Mouse (Mus musculus) CD4-positive naive resting alpha-beta T cell, adult 57 days (primary cell): ENCODE data around the gene Sdha. TPM values are rescaled to one million over a fixed set of nuclear protein-coding genes. Genes with fewer than 3 reads are reported as not detected.

ENCODE experiments used
- total RNA-seq: library from RNA; stranded (reverse); gene quantifications from one replicate; pipeline ENCODE4 v1.2.4, GENCODE M21; 2023

The Sdha gene
- 140 TPM for total RNA-seq

DNA sequence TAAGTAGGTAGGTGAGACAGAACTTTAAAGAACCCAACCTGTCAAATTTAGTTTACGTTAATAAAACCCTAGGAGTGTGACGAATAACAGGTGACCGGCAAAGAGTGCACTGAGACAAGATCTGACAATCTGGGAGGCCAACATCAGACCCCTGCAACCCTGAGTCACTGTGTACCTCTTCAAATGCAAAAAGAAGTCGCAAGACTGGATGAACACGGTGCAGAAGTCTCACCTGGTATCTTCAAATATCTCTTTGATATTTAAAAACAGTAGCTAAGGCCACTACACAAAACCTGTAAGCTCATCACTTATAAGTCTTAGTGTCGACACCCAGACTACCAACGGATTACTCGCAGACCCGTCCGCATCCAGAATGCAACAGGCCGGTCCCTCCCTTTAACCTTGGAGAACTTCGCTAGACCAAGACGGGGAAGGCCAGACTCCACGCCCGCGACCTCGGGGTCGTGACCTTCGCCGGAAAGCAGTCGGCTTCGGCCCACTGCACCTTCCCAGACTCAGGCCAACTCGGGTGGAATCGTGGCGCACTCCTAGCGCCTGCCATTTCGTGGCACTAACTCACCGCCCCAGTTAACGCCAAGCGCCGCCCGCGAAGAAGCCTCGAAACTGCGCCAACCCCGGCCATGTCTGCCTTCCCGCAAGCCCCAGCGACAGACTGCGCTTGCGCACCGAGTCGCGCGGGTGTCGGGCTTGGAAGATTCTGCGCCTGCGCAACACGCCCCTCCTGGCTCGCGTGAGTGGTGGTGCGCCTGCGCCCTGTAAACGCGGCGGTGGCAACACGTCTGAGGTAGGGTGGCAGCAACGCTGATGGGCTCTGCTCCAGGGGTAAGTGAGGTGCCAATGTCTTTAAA is at the start of gene Sdha, which contains the start of gene Ccdc127:
Gene Sdha, minus strand, starts transcription at position 715 of the 869 bp plus-strand sequence.
Gene Ccdc127, plus strand, starts transcription at position 744 of the 869 bp plus-strand sequence.

DNA sequence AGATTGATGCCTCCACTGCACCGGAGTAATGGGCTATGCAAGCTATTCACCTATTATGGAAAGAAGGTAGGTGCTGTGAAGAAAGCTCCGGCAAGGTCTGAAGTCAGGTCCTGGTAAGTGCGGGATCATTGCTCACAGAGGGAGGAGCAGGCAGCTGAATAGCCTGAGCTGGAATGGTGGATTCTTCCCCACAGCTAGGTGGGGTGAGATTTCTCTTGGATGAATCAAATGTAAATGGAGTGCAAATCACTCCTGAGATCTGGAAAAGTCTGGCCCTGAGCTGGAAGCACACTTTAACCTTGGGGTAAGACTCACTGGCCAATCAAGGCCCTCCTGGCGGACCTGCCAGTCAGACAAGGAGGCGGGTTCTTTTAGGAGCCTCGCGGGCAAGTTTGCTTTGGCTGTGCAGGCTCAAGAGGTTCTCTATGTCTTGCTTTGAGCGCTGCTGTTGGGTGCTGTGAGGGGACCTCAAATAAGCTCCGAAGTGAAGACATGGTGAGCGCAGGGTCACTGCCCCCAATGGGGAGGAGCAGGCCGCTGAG is 49.3 kb upstream of the Sdha start, which contains the start of gene Ftl1-ps1:
Gene Ftl1-ps1, plus strand, starts transcription at position 397 of the 542 bp plus-strand sequence.

GRCm38 (mm10) chr13:74390371-74390990 is 40.4 kb upstream of the Sdha start, which contains the start of gene Zfp72:
Zfp72 (minus strand) TSS chr13:74390836.

DNA sequence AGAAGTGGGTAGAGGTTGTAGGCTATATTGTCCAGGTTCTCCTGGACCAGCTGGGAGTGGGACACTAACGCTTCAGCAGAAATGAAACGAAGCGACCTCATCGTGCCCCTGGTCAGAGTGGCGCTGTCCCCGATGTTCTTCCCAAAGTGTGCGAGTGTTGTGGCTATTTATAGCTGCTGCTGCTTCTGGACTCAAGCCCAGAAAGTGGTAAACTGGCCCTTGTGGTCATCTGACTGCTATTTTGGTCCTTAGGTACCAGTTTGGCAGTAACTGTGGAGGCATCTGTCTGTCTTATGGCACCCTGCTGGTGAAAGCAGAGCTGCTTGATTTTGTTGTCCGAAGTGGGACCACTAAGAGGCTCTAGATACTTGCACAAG is 13.8 kb upstream of the Sdha start, which contains the start of gene Lrrc14b:
Gene Lrrc14b, minus strand, starts transcription at position 147 of the 377 bp plus-strand sequence.

DNA sequence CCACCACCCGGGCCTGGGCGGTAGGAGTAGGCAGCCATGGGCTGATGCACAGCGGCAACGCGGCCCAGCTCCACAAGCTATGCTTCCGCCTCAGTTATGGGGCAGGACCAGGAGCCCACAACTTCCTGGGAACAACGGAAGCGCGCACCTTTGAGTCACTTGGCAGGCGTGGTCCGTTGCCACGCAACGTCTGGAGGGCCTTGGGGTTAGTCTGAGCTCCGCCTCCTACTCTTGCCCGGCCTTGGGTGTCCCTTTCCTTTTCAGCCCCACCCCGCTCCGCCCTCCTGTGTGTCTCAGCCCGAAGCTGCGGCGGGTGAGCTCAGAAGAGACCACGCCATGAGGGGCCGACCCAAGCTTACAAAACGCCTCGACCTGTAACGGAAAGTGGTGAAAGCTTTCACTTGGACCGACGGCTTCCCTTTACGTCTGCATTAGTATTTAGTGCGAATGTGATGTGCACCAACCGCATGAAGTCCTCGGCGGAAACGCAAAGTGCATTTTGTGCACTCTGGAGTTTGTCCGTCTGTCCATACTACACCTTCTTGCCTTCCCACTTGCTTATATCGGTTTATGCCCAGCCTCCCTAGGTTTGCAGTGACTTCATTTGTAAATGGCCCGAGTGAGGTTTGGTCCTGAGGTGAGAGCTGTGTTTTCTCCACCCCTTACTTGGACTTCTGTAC is 32.8 kb downstream of the Sdha start, which contains the start of gene Pdcd6:
Gene Pdcd6, minus strand, starts transcription at position 411 of the 680 bp plus-strand sequence.

GRCm38 (mm10) chr13:74292167-74292566 is 57.9 kb downstream of the Sdha start, which contains the start of gene Ahrr:
Ahrr (minus strand) TSS chr13:74292331.

Other genes with a start within 250 kb of the Sdha start
- gene Slc9a3, start 228.8 kb downstream of the Sdha start, total RNA-seq, result not detected
- gene Exoc3, start 141.5 kb downstream of the Sdha start, total RNA-seq, result 60.5 TPM
- 0.62 TPM for gene Ahrr, start 57.9 kb downstream of the Sdha start, total RNA-seq
- 116 TPM for gene Pdcd6, start 32.7 kb downstream of the Sdha start, total RNA-seq
- gene Ccdc127, start within 50 bp of the Sdha start, total RNA-seq, result 28.4 TPM
- gene Lrrc14b, start 13.7 kb upstream of the Sdha start, total RNA-seq, result not detected
- gene Zfp72, start 40.6 kb upstream of the Sdha start, total RNA-seq, result 0.80 TPM
- gene Ftl1-ps1, start 49.4 kb upstream of the Sdha start, total RNA-seq, result 438 TPM
- 5.4 TPM for gene Zfp825, start 143.7 kb upstream of the Sdha start, total RNA-seq